Mouse (Mus musculus): ENCODE data around the gene Maats1. TPM values are rescaled to one million over a fixed set of nuclear protein-coding genes. Genes with fewer than 3 reads are reported as not detected.
"Not testable (repeated sequence)": the region's sequence is repeated elsewhere in the genome, so short reads cannot be mapped to it uniquely, and the experiment has no call there.

Gene Maats1
- polyA plus RNA-seq, 1 experiment from 2014 or later, result 0.09 TPM

GRCm38 (mm10) chr16:38344941-38345725 lies 3.2 kb upstream of the Maats1 start:
- 65% methylated on average over 3 of the region's 3 CpGs for WGBS
- Histone ChIP-seq H3K9ac (no peak overlapping the region), H3K9me3 (no peaks in the 10 kb centered on the region), H3K27ac (no peak overlapping the region), H3K4me3 (replicated peaks) (no peak overlapping the region), H3K4me2 (no peak overlapping the region), H3K27me3 (replicated peaks) (no peaks in the 10 kb centered on the region), H3K36me3 (no peaks in the 10 kb centered on the region), H3K4me1 (peaks cover 16% of the 10 kb centered on the region)
- ATAC-seq (ENCODE audit: insufficient read depth, low FRiP score, low read depth), result no peak

GRCm38 (mm10) chr16:38338077-38338476 lies 3.9 kb downstream of the Maats1 start:
- ATAC-seq (ENCODE audit: insufficient read depth, low FRiP score, low read depth); H3K4me1 ChIP-seq; H3K27ac ChIP-seq; H3K9me3 ChIP-seq; H3K9ac ChIP-seq; H3K4me3 ChIP-seq (replicated peaks); H3K27me3 ChIP-seq (replicated peaks); H3K4me2 ChIP-seq; H3K36me3 ChIP-seq: not testable (repeated sequence)
- WGBS, result 83% methylated on average over 4 of the region's 4 CpGs

DNA sequence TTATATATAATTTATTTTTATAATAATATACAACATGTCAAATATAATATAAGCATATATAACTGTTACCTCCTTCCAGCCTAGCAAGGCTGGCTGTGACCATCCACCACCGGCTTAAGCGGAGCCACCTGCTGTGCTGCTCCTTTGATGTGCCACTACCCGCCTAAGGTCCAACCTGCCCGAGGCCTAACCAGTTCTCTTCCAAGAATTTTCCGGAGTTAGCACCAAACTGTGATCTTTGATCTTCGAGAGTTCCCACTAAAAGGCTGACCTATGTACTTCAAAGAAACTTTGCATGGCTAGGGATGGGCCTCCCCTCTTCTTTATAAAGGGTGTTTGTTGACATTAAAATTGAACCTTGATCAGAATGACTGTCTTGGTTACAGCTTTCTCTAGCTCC lies 7.5 kb downstream of the Maats1 start:
- no peak overlapping the region for H3K9ac ChIP-seq
- no peaks in the 10 kb centered on the region for H3K36me3 ChIP-seq
- no peak overlapping the region for H3K4me2 ChIP-seq
- no peaks in the 10 kb centered on the region for H3K9me3 ChIP-seq
- H3K27me3 ChIP-seq (replicated peaks), result no peaks in the 10 kb centered on the region
- ATAC-seq (ENCODE audit: insufficient read depth, low FRiP score, low read depth), result no peak
- no peaks in the 10 kb centered on the region for H3K4me1 ChIP-seq
- H3K4me3 ChIP-seq (replicated peaks), result no peak overlapping the region
- WGBS, result 27% methylated on average over 6 of the region's 6 CpGs
- no peak overlapping the region for H3K27ac ChIP-seq

DNA sequence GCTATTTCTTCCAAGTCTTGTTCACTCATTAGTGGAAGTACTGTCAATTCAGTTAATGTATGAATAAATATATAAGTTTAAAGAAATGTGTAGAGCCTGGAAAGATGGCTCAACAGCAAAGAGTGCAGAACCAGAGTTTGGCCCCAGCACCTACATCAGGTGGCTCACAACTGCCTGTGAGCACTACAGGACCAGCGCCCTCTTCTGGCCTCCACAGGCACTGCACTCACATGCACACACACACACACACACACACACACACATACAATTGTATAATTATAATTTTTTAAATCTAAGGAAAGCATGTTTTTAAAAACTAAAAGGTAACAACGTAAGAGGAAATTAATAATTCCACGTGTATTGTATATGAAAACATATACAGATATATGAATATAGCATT lies 12.6 kb downstream of the Maats1 start:
- 83% methylated on average over 3 of the region's 3 CpGs for WGBS
- Histone ChIP-seq H3K9me3 (no peaks in the 10 kb centered on the region), H3K27ac (no peak overlapping the region), H3K4me1 (no peaks in the 10 kb centered on the region), H3K9ac (no peak overlapping the region), H3K36me3 (no peaks in the 10 kb centered on the region), H3K27me3 (replicated peaks) (no peaks in the 10 kb centered on the region), H3K4me3 (replicated peaks) (no peak overlapping the region), H3K4me2 (no peak overlapping the region)
- ATAC-seq (ENCODE audit: insufficient read depth, low FRiP score, low read depth), result no peak

DNA sequence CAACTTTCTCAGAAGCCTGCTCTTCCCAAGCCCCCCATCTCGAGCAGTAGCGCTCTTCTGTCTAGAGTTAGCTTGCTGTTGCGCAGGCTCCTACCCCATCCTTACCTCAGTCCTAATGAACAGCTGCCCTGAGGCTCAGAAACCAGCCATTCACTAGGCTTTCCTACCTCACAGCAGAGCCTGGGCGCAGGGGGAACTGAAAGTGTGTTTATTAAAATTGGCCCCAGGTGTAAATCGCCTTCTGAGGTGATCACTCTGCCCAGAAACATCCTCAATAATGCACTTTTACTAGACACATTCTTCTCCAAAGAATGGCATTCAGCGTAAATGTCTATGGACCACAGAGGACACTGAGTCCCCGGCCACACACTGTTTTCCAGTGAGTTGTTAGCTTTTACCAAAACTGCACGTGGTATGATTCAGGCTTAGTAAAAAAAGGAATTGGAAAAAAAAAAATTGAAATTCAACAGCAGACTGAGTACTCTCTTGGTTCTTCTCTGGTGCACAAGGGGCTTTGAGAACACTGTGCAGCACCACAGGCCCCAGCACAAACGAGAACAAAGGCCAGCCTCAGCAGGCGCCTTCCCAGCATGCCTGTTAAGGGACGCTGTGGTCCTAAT lies 15.1 kb downstream of the Maats1 start:
- Histone ChIP-seq H3K4me2 (no peak overlapping the region), H3K36me3 (no peaks in the 10 kb centered on the region), H3K4me1 (no peaks in the 10 kb centered on the region), H3K9me3 (no peaks in the 10 kb centered on the region), H3K9ac (no peak overlapping the region), H3K27me3 (replicated peaks) (no peaks in the 10 kb centered on the region), H3K27ac (no peak overlapping the region), H3K4me3 (replicated peaks) (no peak overlapping the region)
- ATAC-seq (ENCODE audit: insufficient read depth, low FRiP score, low read depth), result no peak
- WGBS, result 86% methylated on average over 11 of the region's 11 CpGs

DNA sequence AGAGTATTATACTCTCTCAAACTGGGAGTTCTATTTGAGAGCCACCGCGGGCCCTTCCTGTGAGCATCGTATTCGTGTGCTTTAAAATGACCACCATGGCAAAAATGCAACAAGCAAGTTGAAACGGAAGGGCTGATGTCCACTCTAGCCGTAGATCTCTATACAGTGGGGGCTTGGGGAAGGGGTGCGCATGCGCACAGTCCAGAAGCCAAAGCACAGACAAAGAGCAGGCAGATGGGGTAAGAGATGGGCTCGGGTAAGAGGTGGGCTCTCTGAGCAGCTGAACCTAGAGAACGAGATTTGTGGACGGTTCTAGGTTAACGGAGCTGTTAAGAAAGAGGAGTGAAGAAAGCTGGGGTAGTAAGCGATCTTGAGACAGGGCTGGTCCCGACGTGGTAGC lies 17.6 kb downstream of the Maats1 start:
- no peak overlapping the region for H3K27ac ChIP-seq
- no peaks in the 10 kb centered on the region for H3K36me3 ChIP-seq
- no peak overlapping the region for H3K4me2 ChIP-seq
- no peaks in the 10 kb centered on the region for H3K27me3 ChIP-seq (replicated peaks)
- H3K9ac ChIP-seq, result no peak overlapping the region
- no peaks in the 10 kb centered on the region for H3K4me1 ChIP-seq
- no peak for ATAC-seq (ENCODE audit: insufficient read depth, low FRiP score, low read depth)
- no peak overlapping the region for H3K4me3 ChIP-seq (replicated peaks)
- WGBS, result 93% methylated on average over 15 of the region's 15 CpGs
- H3K9me3 ChIP-seq, result no peaks in the 10 kb centered on the region

- Histone ChIP-seq H3K27me3 (replicated peaks) (no peaks in the 10 kb centered on the region), H3K9me3 (no peaks in the 10 kb centered on the region), H3K4me3 (replicated peaks) (no peak overlapping the region), H3K9ac (no peak overlapping the region), H3K4me2 (peak overlapping the region; percentile 40), H3K36me3 (no peaks in the 10 kb centered on the region), H3K4me1 (no peaks in the 10 kb centered on the region), H3K27ac (no peak overlapping the region)
- ATAC-seq (ENCODE audit: insufficient read depth, low FRiP score, low read depth), result no peak
- WGBS, result 28% methylated on average over 17 of the region's 17 CpGs
Observed at GRCm38 (mm10) chr16:38321452-38321935, 20.4 kb downstream of the Maats1 start.

- Histone ChIP-seq H3K9ac (no peak overlapping the region), H3K4me2 (no peak overlapping the region), H3K9me3 (no peaks in the 10 kb centered on the region), H3K27ac (no peak overlapping the region), H3K36me3 (no peaks in the 10 kb centered on the region), H3K27me3 (replicated peaks) (no peaks in the 10 kb centered on the region), H3K4me3 (replicated peaks) (no peak overlapping the region), H3K4me1 (no peaks in the 10 kb centered on the region)
- ATAC-seq (ENCODE audit: insufficient read depth, low FRiP score, low read depth), result no peak
- 90% methylated on average over 4 of the region's 4 CpGs for WGBS
Observed at GRCm38 (mm10) chr16:38319087-38319486, 22.9 kb downstream of the Maats1 start.

DNA sequence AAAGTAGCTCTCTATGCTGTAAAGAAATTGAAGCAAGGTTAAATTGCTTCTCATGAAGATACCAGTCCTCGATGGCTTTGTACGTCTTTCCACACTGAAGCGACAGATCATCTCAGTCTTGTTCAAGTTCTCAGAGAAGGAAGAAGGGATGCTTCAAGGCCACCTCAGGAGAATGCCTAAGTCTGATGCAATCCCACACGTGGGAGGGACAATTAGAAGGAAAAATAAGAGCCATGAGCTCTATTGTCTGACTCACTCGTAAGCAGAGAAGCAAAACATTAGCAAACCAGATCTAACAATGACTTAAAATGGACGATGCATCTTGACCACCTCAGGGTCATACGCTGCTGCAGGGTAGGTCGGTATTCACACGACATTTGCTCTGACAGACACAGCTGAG lies 23.5 kb downstream of the Maats1 start:
- no peak overlapping the region for H3K27ac ChIP-seq
- no peak overlapping the region for H3K9ac ChIP-seq
- H3K4me1 ChIP-seq, result no peaks in the 10 kb centered on the region
- WGBS, result 76% methylated on average over 9 of the region's 9 CpGs
- no peaks in the 10 kb centered on the region for H3K36me3 ChIP-seq
- no peak for ATAC-seq (ENCODE audit: insufficient read depth, low FRiP score, low read depth)
- no peak overlapping the region for H3K4me2 ChIP-seq
- H3K9me3 ChIP-seq, result no peaks in the 10 kb centered on the region
- H3K4me3 ChIP-seq (replicated peaks), result no peak overlapping the region
- H3K27me3 ChIP-seq (replicated peaks), result no peaks in the 10 kb centered on the region

- no peak overlapping the region for H3K27ac ChIP-seq
- H3K4me1 ChIP-seq, result no peaks in the 10 kb centered on the region
- no peak overlapping the region for H3K4me2 ChIP-seq
- no peak overlapping the region for H3K4me3 ChIP-seq (replicated peaks)
- H3K9me3 ChIP-seq, result no peaks in the 10 kb centered on the region
- no peak overlapping the region for H3K9ac ChIP-seq
- no peaks in the 10 kb centered on the region for H3K36me3 ChIP-seq
- H3K27me3 ChIP-seq (replicated peaks), result no peaks in the 10 kb centered on the region
- 82% methylated on average over 11 of the region's 11 CpGs for WGBS
- no peak for ATAC-seq (ENCODE audit: insufficient read depth, low FRiP score, low read depth)
Observed at GRCm38 (mm10) chr16:38308195-38308594, 33.7 kb downstream of the Maats1 start.

DNA sequence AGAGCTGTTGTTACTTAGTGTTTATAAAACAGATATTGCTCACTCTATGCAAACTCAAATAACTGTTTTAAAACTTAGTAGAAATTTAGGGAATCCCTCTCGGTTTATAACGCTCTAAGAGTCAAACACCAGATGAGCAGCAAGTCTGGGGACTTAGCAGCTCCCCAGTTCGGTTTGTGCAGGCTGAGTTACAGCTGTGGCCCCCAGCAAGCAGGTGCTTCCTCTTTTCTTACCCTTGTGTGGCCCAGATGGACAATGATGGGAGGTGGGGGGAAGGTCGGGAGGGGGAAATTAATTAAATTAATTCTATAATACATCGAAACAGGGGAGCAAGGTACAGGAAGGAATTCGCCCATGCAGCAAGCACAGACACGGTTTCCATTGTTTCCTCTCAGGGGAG lies 34.3 kb downstream of the Maats1 start:
- H3K4me2 ChIP-seq, result no peak overlapping the region
- H3K4me3 ChIP-seq (replicated peaks), result no peak overlapping the region
- WGBS, result 64% methylated on average over 7 of the region's 7 CpGs

GRCm38 (mm10) chr16:38307221-38307605 lies 34.7 kb downstream of the Maats1 start:
- H3K27me3 ChIP-seq (replicated peaks), result no peaks in the 10 kb centered on the region
- no peak for ATAC-seq (ENCODE audit: insufficient read depth, low FRiP score, low read depth)
- no peak overlapping the region for H3K9ac ChIP-seq
- no peaks in the 10 kb centered on the region for H3K9me3 ChIP-seq
- H3K4me2 ChIP-seq, result no peak overlapping the region
- WGBS, result 46% methylated on average over 5 of the region's 5 CpGs
- H3K4me1 ChIP-seq, result no peaks in the 10 kb centered on the region
- no peak overlapping the region for H3K4me3 ChIP-seq (replicated peaks)
- no peak overlapping the region for H3K27ac ChIP-seq
- H3K36me3 ChIP-seq, result no peaks in the 10 kb centered on the region

More for the DNA sequence above, 34.3 kb downstream of the Maats1 start:
- H3K4me1 ChIP-seq, result no peaks in the 10 kb centered on the region
- H3K9me3 ChIP-seq, result no peaks in the 10 kb centered on the region
- H3K36me3 ChIP-seq, result no peaks in the 10 kb centered on the region
- no peak overlapping the region for H3K9ac ChIP-seq
- no peak overlapping the region for H3K27ac ChIP-seq
- ATAC-seq (ENCODE audit: insufficient read depth, low FRiP score, low read depth), result no peak
- H3K27me3 ChIP-seq (replicated peaks), result no peaks in the 10 kb centered on the region
